Mouse (Mus musculus) skeletal muscle tissue, adult 2 months (tissue): ENCODE data around the gene Zdhhc21.
A peak's percentile ranks its signal among the peaks of the same experiment; 100 is the strongest.

Experiments
- DNase-seq: peaks from one replicate; pipeline ENCODE4 v3.0.0-alpha.2; 2012; ENCODE audit warnings: low read depth, low spot score

Zdhhc21 gene

DNA sequence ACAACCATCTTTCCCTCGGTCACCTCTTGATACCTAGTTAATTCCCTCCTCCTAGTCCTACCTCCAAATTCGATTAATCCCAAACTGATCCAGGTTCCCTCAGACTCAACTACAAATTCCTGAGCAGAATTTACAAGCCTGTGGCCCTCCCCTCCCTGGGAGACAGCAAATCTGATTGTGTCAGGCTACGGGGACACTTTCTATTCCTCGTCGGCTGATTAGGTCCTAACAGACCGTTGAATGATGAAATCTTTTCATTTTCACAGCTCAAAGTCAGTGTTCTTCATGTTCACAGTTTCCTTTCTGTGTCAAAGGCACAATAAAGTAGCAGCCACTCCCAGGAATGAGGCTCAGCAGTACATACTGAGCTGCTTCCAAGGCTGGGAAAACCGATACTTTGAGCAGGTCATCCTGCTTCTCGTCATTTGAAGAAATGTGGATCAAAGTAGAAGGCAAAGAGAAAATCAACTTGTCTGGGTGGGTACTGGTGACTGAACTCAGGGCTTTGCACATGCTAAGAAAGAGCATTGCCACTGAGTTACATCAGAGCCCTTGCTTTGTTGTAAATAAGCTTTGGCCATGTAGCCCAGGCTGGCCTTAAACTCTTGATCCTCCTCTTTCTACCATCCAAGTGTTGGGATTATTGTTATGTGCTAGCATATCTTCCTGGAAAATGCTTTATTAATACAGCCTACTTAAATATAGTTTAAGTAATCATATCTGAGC is 5.4 kb upstream of the Zdhhc21 start:
- no peak for DNase-seq

DNA sequence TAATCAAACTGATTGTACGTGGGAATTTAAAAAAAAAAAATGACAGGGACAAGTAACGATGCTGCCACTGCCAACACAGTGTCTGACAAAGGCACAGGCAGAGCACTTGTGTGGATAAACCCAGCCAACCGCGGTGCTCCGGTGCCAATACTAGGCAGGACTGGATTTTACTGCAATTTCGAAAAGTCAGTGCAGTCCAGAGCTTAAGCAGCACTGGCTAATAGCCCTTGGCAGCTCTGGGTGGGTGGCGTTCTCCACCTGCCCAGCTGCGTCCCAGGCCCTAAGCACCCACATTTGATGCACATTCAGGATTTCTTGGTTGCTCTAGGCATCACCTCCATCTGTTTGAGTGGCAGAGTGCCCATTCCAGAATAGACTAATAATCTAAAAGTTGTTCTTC is 3.6 kb upstream of the Zdhhc21 start:
- DNase-seq: no peak

DNA sequence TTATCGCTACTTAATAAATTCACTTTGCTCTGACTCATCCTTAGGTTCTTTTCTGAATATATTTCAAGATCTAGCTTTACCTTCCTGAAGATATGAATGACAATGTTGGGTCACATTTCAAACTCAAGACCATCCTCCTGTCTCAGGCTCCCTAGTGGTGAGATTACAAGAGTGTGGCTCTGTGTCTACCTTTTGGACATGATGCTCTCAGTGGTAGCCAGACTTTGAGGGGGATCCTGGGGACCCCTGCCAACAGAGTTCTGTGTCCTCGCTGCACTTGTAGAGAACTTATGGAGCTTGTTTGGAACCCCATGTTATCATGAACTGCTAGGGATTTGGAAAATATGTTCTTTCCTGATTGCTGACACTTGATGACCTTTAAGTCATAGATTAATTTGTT is 1.7 kb upstream of the Zdhhc21 start:
- DNase-seq: no peak

DNA sequence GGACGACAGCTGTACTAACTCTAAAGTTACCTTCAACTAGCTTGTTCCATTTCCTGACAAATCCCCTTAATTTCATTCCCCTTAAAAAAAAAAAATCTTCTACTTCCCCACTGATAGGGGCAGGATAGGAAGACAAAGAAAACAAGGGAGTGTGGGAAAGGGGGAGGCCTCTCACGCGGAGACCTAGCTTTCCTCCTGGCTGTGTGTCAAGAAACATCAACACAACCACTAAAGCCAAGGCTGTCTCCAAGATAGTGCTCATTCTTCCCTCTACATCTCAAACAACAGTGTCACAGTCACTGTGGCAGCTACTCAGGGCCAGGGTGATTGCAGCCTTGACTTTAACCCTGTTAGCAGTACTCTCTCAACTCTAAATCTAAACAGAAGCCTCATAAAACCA is 808 bp upstream of the Zdhhc21 start:
- DNase-seq: no peak

DNA sequence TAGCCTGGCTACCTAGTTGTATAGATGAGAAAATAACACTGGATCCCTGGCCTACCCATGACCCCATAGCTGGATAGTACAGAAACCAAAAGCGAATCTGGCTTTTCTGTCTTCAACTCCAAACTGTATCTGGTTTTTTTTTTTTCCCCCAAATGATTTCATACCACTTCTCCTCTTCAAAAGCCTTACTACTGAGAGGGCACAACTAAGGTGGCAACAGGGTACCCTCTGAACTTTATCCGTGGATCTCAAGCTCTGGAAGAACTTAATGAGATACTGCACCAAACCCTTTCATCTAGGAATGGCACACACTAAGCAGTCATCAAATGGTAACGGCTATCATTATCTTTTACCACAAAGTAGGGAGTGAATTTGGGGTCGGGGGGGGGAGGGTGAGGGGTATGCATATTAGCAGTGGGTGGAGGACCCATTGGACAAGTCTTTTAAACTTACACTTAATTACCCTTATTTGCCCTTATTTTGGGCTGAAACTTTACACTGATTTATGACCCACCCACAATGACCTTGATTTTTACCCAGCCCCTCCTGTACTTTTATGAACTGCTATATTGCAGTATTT is 1.2 kb downstream of the Zdhhc21 start:
- no peak for DNase-seq

DNA sequence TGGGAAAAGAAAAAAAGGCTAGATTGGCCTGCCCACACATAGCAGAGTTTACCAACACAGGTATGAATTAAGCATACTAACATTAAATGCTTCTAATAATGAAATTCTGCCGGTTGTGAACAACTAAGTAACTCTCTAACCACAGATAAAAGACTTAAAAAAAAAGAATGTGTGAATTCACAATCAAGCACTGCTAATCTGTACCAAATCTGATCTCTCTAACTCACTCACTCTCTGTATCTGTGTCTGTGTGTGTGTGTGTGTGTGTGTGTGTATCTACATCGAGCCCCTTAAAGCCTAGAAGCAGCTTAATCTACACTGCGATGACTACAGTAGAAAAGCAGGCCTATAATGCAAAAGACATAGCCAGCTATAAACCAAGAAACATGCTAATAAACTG is 2.8 kb downstream of the Zdhhc21 start:
- no peak for DNase-seq

DNA sequence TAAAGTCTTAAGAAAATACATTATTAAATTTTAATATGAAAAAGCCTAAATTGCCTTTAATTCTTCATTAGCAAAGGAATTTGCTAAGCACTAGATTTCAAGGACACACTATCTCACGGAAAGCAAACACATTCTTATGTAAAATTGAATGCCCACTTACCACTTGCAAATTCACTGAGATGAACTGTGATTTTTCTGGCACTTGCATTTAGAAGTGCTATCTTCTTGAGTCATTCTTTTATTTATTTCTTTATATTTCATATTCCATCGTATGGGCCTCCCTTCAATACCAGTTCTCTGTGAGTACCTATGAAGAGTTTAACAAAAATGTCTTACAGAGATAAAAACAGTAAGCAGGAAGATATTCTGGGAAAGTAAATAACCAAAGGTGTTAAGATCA is 5.9 kb downstream of the Zdhhc21 start:
- no peak for DNase-seq

DNA sequence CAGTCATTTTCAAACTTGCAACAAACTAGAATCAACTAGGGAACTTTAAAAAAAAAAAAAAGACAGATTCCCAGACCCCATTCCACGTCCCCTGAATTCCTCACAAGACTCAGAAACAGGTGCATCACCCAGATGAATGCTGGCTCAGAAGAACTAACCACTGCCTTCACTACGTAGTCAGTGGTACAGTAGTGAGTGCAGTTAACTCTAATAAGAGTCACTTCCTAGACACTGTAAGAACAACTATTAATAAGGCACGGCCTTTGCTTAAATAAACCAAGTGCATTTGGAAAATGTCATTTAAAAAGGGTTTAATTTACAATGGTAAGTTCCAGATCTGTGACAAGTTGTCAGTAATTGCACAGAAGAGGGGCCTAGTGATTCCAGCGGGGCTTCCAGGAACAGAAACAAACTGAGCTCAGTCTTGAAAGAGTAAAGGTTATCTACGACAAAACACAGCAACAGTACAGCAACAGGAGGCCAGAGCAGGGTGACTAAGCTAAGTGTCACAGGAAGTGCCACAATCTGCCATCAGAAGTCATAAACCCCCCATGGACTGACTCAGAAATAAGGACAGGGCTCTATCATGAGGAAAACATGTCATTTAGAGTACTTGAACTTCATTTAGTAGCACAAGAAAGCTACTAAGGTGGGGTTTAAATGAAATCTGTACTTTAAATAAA is 11.1 kb downstream of the Zdhhc21 start:
- no peak for DNase-seq

DNA sequence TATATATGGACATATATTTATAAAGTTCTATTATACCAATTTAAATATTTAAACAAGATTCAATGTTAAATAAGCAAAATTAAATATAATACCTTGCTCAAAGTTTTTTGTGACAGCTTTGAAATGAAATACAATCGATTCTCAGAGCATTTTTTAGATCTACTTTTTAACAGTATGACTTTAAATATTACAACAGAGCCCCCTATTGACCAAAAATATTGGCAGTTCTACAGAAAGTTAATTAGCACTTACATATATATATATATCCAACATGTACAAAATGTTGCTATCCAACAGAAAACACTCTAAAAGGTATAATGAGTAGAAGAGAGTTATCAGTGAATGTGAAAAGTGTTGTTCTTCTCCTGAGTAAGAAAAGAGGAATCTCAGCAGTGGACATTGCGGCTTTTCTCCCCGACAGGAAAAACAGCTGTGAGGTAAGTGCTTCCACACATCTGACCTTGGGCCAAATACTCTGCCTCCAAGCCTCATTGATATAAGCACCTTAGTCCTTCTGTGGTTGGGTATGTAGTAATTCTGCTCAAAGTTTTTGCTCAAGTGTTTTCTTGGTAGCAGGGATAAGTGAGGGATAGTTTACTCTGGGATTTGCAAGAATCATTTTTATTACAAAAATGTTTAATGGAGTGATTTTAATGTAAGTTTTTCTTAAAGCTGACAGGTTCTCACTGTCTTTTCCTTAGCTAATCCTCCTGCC is 22.1 kb downstream of the Zdhhc21 start:
- no peak for DNase-seq

DNA sequence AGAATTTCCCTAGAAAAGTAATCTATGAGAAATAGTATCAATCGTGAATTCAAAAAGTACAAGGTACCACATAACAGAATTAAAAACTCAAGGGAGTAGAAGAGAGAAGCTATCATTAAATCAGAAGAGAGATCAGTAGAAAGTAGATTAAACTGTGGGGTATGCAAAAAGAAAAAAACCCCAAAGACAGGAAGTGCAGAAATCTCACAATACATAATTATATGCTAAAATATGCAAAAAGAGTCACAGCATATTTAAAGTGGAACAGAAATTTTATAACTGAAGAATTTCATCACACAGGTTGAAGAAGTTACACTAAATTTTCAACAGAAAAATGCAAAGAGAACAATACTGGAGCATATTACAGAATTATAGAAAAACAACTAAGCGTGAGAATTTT is 28.6 kb downstream of the Zdhhc21 start:
- no peak for DNase-seq

DNA sequence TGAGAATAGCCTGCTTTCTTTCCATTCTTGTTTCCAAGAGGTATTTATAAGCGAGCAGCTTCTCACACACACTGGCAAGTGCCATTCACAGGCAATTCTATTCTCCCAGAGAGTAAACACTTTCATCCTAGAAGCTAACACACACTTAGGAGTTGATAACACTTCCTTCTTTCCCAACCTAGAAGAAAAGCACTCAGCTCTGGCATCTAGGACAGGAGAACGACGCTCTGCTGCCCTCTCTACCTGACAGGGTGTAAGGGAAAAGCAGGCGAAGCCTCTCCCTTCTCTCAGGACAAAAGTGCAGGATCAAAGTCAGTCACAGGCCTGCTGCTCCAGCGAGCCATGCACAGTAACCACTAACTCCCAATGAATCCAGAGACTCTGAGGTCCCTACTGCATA is 30.3 kb downstream of the Zdhhc21 start:
- no peak for DNase-seq

DNA sequence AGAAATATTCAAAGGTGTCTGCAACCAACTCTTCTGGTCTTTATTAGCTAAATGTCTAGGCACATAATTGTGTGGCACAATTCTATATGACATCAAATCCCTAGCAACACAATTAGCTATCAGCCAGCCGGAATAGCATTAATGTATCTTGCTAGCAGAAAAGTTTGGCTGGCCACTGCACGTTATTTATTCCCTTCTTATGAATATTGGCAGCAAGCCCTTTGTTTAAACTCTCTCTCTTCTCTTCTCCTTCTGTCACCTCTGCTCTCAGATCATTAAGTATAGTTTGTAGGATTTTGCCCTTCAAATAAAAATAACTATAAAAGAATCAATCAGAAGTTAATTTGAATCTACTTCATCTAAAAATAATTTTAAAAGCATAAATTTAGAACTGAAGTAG is 32.8 kb downstream of the Zdhhc21 start:
- DNase-seq: no peak

DNA sequence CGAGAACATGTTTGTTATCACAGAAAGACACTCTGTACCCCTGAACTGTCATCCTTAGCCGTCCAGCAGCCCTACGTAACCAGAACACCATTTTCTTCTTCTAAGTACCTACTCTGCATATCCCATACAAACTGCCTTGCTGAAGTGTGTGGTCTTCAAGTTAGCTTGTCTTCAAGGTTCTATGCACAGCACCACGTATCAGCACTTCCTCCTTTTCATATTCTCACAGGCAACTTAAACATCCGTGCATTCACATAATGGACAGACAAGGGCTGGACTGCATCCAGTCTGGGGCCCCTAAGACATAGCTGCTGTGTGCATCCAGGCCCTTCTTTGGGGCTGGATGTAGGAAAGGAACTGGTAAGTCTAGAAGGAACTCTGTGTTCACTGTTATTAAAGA is 41.9 kb downstream of the Zdhhc21 start:
- no peak for DNase-seq

DNA sequence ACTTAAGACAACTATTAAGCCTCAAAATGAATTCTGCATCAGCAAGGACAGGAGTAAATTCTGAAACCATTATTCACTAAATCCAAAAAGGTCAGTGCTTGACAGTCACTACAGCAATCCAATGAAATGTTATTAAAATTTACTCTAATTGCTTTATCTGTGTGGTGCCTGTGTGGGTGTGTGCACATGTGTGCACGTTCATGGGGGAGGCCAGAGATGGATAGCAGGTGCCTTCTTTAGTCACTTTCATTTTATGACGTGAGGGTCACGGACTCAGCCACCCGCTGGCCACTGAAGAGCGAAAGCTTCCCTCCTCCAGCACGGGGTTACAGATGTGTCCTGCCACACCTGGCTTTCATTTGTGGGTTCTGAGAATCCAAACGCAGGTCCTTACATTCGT is 43.4 kb downstream of the Zdhhc21 start:
- no peak for DNase-seq

DNA sequence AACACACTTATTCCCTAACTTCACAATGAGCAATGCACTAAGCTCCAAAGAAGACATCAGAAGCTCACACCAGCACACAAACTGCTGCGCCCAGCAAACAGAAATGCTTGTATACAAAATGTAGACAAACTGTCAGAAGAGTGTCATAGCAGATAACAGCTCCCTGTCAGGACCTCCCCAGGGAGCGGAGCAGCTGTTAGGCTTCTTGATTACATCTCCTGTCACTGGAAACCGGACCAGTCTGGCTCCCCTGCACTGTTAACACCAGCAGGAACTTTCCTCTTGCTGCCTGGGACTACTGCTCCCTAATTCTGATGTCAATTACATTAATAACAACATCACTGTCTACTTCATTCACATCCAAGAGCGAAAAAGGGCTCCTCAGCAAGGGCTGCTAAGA is 44.5 kb downstream of the Zdhhc21 start:
- peak; percentile 70 for DNase-seq

DNA sequence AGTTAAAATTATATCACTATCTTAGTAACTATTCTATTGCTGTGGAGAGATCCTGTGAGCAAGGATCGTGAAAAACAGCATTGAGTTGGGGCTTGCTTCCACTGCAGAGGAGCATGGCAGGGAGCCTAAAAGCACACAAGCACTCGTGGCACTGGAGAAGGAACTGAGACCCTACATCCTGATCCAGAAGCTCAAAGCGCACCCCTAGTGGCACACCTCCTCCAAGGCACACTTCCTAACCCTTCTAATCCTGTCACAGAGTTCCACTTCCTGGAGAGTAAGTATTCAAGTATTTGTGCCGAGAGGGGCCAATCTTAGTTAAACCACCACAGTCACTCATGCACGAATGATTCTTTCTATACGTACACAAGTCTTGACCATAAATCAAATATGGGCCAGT is 46.4 kb downstream of the Zdhhc21 start:
- DNase-seq: no peak

DNA sequence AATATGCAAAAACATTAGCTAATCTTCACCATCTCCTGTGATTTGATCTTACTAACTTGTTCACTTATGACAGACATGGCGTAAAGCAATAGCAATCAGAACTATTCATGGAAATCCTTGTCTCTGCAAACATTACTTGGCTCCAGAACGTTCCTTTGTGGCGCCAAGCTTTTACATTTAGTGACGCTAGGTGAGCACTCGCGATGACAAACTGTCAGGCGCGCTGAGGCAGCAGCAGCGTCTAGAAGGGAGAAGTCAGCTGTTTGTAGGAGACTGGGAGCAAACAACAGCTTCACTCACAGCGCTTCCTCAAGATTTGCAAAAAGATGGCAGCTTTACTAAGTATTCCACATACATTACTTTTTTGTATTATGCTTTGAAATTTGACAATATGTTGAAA is 51.9 kb downstream of the Zdhhc21 start:
- no peak for DNase-seq

DNA sequence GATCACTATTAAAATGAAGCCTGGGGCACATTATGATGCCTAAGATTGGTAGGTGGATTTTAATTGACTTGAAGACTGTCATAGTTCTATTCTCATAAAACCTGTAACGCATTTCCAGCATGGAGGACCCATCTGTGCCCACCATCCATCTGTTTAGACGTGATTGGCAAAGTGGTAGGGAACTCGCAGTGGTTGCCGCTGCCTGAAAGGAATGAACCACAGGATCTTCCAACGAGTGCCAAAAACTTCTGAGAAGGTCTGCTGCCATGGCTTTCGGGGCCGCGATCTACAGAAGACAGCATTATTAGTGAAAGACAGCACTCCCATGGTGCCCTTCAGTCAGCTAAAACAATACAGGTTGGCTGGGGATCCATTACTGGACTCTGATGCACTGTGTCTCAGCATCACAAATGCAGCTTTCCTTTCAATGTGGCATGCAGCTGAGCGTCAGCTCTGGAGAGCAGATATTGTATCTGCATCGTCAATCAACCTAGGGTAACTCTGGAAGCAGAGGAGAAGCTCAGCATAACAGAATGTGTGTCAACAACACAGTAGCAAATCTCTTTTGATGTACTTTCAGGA is 53.5 kb downstream of the Zdhhc21 start:
- no peak for DNase-seq

DNA sequence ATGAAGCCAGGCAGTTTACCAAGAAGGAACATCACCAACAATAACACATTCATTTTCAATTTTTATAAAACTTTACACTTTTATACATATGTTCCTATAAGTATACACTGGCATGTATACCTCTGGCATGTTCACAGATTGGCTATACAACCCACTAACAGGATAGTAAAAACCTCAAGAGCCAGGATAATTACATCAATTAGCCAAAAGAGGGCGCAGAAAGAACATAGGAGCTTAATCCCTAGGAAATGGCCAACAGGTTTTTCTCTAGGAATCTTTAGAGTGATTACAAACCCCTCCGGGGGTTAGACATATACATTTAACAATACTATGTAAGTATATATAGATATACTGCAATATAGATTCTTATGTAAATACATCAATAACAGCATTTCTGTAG is 55.7 kb downstream of the Zdhhc21 start:
- DNase-seq: no peak

DNA sequence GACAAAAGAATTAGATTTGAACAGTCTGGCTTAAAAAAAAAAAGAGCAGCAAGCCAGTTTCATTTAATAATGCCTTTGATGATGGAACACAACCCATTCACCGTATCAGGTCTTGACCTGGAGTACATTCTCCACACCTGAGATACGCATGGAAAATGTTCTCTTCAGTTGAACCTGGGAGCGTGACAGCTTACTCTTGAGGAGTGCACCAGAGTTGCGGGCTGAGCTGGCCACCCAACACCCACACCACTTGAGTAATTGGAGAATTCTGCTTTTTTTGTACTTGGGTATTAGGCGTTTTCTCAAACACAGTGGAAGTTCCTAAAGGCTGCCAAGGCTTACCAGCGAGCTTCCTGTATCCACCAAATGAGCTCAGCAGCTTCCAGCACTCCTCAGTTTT is 66.2 kb downstream of the Zdhhc21 start:
- DNase-seq: no peak

DNA sequence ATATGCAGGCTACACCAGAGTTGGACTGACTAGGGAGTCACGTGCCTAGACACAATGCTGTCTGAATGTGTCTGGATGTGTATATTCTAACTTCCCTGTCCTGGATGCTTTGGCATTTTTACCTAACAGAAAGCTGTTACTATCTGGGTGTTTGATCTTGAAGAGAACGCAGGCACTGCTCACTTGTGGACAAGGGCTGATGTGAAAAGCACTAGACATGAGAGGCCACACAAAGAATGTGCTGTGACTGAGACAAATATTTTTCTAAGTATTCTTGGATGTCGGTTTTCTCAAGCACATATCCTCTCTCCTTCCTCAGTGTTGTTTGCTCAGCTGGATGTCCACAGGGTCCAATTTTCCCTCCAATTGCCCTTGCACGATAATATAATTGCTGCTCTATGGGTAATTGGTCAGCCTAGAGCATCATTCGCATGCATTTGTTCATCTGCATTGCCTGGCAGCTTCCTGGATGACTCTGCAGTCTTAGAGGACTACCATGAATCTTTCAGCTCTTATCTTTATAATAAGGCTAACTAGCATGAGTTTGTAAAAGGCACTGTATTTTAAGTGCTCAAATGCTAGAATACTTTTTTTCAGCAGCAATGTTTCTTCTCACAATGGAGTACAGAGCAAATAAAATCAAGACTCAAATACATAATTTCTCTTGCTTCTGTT is 66.7 kb downstream of the Zdhhc21 start:
- DNase-seq: no peak
